Mouse (Mus musculus) adrenal gland, adult (tissue): ENCODE results near the gene Mrpl33.

Experiments used
- DNase-seq, 2 experiments: peaks; one replicate each; pipeline ENCODE4 v3.0.0; 2022 to 2023; ENCODE audit warnings: low spot score in 1 of 2; ENCODE audit not compliant: inconsistent age in 2 of 2

Gene Mrpl33

GRCm38 (mm10) chr5:31595868-31596267, 867 bp upstream of the Mrpl33 start:
- no peak for DNase-seq

DNA sequence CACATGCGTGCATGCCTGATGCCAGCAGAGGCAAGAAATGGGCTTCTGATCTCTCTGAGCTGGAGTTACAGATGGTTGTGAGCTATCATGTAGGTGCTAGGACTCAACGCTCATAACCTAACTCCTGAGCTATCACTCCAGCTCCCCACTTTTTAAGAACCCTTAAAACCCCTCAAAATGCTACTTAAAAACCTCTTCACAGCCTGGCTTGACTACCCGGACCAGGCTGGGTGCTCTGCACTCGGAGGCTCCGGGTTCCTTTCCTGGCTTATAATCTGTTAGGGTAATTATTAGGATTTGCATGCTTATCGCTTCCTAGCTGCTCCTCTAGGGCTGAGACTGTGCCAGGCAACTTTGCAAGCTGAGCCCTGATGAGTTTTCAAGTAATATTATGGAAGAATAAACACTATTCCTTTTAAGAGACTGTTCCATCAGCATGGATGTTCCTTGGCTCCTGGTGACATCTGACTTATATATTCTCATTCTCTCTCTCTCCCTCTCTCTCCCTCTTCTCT, 752 bp downstream of the Mrpl33 start:
- DNase-seq = peak in 1 of 2 experiments; percentile 57

- peak in 1 of 2 experiments; percentile 73 for DNase-seq
These were observed 1.4 kb downstream of the Mrpl33 start for GRCm38 (mm10) chr5:31598121-31598520.

- peak; percentile 69 to 89 for DNase-seq
These were observed 1.8 kb downstream of the Mrpl33 start for GRCm38 (mm10) chr5:31598579-31598978.

DNA sequence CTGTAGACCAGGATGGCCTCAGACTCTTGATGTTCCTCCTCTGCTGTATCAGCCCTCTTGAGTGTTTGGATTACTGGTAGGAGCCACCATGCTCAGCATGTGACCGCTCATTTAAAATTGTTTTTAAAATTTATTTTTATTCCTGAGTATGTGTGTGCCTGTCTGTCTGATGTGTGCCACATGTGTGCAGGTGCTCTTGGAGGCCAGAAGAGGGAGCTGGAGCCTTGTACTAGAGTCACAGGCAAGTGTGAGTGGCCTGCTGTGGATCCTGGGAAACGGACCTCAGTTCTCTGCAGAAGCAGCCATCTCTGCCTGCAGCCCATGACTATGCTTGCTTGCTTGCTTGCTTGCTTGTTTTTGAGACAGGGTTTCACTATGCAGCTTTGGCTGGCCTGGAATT, 2.4 kb downstream of the Mrpl33 start:
- peak in 1 of 2 experiments; percentile 70 for DNase-seq

- DNase-seq = peak in 1 of 2 experiments; percentile 37
These were observed 4.5 kb downstream of the Mrpl33 start for GRCm38 (mm10) chr5:31601162-31601722.

DNA sequence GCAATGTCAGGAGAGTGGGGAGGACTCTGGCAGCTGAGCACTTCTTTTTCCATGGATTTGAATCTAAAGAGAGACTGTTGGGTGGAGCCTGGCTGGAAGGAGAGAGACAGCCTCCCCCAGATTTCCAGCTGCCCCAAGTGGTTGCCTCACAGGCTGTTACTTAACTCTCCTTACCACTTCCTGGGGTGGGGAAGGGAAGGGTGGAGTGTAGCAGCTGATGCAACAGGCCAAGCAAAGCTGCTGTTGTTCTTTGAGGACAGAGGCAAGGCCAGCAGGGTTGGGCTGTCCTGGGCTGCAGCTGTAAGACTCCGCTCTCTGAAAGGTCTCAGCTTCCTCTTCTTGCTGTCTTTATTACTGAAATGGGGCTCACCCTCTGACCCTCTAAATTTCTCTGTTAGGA, 5.6 kb downstream of the Mrpl33 start:
- peak; percentile 81 to 94 for DNase-seq

DNA sequence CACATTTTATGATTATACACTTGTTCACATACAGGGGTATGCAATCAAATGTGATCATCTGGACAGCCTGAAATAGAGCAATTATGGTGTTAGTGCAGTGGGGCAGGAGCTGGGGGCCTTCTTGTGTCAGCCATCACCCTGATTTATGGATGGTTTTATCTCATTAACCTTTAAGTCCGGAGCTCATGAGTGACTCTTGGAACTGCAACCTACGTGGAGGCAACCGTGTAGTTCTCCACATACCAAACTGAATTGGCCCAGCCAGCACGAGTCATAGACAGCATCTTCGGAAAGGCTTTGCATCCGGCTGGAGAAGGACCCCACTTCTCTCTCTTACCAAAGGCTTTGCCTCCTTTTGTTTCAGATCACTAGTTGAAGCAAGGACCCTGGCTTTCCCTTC, 7.0 kb downstream of the Mrpl33 start:
- DNase-seq = peak; percentile 49 to 82

- DNase-seq = peak; percentile 57 to 83
These were observed 9.4 kb downstream of the Mrpl33 start for GRCm38 (mm10) chr5:31606151-31606550.

GRCm38 (mm10) chr5:31610376-31611086, 13.8 kb downstream of the Mrpl33 start:
- DNase-seq = peak in 1 of 2 experiments; percentile 29

- no peak for DNase-seq
These were observed 14.5 kb downstream of the Mrpl33 start for GRCm38 (mm10) chr5:31611186-31611585.

GRCm38 (mm10) chr5:31613852-31614286, 17.1 kb downstream of the Mrpl33 start:
- DNase-seq = peak; percentile 89 to 96

DNA sequence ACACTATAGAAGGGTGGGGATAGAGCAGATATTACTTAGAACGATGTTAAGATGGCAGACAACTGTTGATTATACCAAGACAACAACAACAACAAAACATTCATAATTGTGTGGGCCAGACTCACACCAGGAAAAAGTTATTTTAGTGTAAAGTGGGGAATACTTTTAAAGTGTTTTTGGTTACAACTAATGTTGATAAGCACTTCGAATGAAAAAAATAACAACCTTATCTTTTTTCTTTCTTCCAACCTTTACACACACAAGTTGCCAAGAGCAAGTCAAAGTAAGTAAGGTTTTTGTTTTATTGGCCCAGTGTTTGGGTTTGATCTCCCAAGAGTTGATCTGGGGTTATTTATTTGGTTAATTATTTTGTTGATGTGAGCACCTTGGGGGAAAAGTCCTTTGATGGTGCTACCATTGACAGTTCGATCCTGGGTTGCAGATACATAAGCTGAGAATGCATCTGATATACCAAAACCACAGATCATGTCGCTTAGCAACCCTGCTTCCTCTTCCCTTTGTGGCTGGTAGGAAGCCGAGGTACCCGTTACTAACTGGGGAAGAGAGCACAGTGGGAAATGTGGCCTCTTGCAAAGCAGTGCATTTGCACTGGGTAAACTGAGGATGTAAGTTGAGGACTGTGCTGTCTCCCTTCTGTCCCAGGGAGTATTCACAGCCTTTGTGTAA, 17.7 kb downstream of the Mrpl33 start:
- DNase-seq = no peak

DNA sequence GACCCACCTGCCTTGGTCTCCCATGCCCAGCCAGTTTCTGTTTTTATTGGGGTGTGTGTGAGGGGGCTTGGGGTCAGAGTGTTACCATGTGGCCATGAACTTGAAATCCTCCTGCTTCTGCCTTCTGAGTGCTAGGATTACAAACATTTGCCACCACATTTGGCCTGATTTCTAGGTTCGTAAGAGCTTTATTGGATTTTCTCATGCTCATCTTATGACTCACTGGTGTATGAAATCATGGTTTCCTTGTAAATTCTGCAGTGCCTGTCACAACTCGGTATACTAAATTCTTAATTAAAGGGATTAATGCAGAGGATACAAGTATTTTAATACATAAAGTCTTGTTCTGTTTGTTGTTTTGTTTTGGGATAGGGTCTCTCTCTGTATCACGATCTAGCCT, 23.6 kb downstream of the Mrpl33 start:
- DNase-seq = peak in 1 of 2 experiments; percentile 51

DNA sequence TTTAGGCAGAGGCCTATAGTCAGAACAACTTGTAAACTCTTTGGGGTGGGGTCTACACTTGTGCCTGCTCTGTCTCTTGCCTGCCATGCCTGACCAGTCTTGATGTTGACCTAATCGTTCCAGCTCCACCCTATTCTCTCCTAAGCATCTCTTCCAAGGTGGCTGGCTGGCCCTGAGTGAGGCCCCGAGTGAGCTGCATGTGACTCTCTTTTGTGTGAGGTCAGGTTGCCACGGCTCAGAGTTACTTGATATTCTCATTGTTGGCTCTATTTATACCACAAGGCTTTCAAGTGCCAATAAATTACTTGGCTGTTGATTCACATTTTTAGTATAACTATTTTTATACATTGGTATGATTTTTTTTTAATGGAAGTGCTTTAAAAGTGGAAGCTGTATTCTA, 30.4 kb downstream of the Mrpl33 start:
- no peak for DNase-seq

DNA sequence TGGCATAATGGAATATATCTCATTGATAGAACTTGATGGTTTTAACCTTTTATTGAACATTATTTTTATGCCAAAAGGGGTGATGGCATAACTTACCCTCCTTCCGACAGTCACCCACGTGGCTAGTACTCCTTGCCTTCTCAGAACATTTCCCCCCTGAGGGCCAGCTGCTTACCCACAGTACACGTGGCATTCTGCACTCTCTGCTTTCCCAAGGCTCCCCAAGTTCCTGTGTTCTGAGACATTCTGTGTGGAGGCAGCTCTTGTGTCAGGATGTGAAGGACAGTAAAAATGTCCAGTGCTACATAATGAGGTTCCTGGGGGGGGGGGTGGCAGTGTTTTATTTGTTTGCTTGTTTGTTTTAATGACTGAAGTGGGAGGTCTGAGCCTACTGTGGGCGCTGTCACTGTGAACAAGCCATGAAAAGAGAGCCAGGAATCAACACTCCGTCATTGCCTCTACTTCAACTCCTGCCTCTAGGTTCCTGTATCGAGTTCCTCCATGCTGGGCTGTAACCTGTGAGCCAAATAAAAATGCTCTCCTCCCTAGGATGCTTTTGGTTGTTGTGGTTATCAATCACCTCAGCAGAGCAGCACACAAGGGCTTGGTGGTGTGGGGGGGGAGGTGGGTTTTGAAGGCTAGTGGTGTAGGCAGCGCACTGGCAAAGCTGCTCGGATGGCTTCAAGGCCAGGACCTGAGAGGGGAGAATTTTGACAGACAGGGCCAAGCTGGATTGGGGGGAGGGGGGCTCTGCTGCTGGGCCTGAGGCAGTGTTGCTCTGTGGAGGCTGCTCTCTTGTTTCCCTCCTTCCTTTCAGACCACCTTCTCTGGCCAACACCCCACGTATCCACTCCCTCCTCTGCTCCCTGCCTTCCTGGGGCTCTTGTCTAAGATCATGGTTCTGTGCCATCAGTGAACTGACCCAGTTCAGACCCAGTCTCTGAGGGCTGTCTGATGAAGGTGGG, 31.1 kb downstream of the Mrpl33 start:
- DNase-seq = peak in 1 of 2 experiments; percentile 62

DNA sequence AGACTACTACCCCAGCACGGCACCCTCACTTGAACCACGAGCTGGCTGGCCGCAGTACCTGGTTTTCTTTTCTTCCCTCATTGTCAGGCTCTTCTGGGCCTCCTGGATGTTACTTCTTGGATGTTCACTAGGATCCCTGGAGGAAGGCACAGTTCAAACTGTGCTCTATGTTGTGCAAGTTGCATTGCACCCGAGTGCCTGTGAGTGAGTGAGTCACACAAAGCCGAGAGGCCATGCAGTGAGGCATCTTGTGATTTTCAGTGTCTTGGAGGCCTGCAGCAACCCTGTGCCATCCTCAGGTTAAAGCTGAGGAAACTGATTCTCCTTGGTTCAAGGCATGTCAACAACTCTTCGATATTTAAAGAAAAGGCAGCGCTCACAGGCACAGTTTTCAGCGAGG, 31.8 kb downstream of the Mrpl33 start:
- DNase-seq = peak; percentile 65 to 82

DNA sequence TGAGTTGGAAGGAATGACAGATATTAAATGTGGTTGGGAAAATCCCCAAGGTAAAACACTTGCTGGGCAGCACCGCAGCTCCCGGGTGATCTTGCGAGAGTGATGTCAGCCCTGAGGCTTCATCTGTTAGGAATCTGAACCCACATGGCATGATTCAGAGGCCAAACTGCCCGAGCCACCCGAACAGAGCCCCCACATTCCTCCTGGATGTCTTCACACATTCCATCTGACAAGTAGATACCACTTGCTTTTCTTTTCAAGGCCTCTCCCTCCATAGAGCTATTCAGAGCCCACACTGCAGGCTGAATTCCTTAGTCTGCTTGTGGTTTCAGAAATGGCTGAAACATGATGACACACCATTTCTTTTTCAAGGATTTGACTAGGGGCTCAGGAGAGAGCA, 33.3 kb downstream of the Mrpl33 start:
- DNase-seq = peak; percentile 90 to 93

- peak; percentile 46 to 78 for DNase-seq
These were observed 34.4 kb downstream of the Mrpl33 start for GRCm38 (mm10) chr5:31631169-31631568.

GRCm38 (mm10) chr5:31634161-31634560, 37.4 kb downstream of the Mrpl33 start:
- DNase-seq = no peak

- DNase-seq = no peak
These were observed 37.9 kb downstream of the Mrpl33 start for GRCm38 (mm10) chr5:31634679-31635078.
